Mouse (Mus musculus): Measurements from ENCODE around the gene Bcl7c.
"Not testable (repeated sequence)": the region's sequence is repeated elsewhere in the genome, so short reads cannot be mapped to it uniquely, and the experiment has no call there.

GRCm38 (mm10) chr7:127618402-127618801, 90.3 kb downstream of the Bcl7c start:
- not testable (repeated sequence) for TF ChIP-seq CTCF (IDR thresholded peaks at IDR 0.05; ENCODE audit: insufficient read depth, low read length); POLR2A (IDR thresholded peaks at IDR 0.05; ENCODE audit: borderline replicate concordance, extremely low read depth, low read depth, low read length)

Measured in lung, adult 2 months (tissue).